In genomic region chr10:125964709-125965108, GRCm38 (mm10) we compare ENCODE assay signal across 23 mouse cellular contexts. TPM values are rescaled to one million over a fixed set of nuclear protein-coding genes. Genes with fewer than 3 reads are reported as not detected.
DNase-seq lines count a peak whose midpoint lies in the region; ATAC-seq and TF ChIP-seq lines count a peak whose summit lies in the region.
"Had no signal": no experiment of that assay in that cellular context is flagged by ENCODE, and none has a peak within 500 bp of the region (broad histone marks: within the 10 kb centered on the region; RNA-seq: fewer than 3 reads in every experiment).

No protein-coding gene starts in this region.

- H3K4me1 ChIP-seq in intestine, embryonic 16.5 days (ENCODE audit: control insufficient read depth, insufficient read depth, low read length), result peaks cover 26% of the 10 kb centered on the region
- peaks cover 2% of the 10 kb centered on the region; the same call in 1 of the 2 replicates for H3K4me1 ChIP-seq in intestine, embryonic 15.5 days (replicated peaks)
- H3K4me1 ChIP-seq in liver, adult 2 months (ENCODE audit: control insufficient read depth, insufficient read depth, low read length), result peaks cover 14% of the 10 kb centered on the region; the same call in 1 of the 2 replicates
- H3K4me1 ChIP-seq in liver, embryonic 12.5 days, result peaks cover 12% of the 10 kb centered on the region; the same call in 1 of the 2 replicates
- peaks cover 8% of the 10 kb centered on the region for H3K4me1 ChIP-seq in limb, embryonic 14.5 days (ENCODE audit: control insufficient read depth, insufficient read depth, low read length)

- no peak overlapping the region for H3K9ac ChIP-seq in intestine, embryonic 16.5 days (ENCODE audit: low read depth, low read length)
- no peak overlapping the region for H3K9ac ChIP-seq in intestine, embryonic 15.5 days
- no peak overlapping the region for H3K9ac ChIP-seq in liver, adult 2 months (ENCODE audit: low read depth, low read length)
- H3K9ac ChIP-seq in liver, embryonic 12.5 days, result no peak overlapping the region
- H3K9ac ChIP-seq in limb, embryonic 14.5 days (ENCODE audit: low read depth, low read length, severe bottlenecking), result no peak overlapping the region
- H3K9ac ChIP-seq: forebrain, embryonic 13.5 days had no signal

- no peak overlapping the region for H3K4me2 ChIP-seq in intestine, embryonic 16.5 days (ENCODE audit: low read depth, low read length)
- H3K4me2 ChIP-seq in intestine, embryonic 15.5 days (replicated peaks), result no peak overlapping the region
- no peak overlapping the region for H3K4me2 ChIP-seq in liver, embryonic 12.5 days
- H3K4me2 ChIP-seq in limb, embryonic 14.5 days (replicated peaks; ENCODE audit: low read depth, low read length, severe bottlenecking), result no peak overlapping the region

- ATAC-seq in intestine, embryonic 16.5 days, result peak; percentile 23
- ATAC-seq in intestine, embryonic 15.5 days, result no peak; the same call in 1 of the 2 replicates
- no peak for ATAC-seq in liver, embryonic 12.5 days
- no peak for ATAC-seq in limb, embryonic 14.5 days (ENCODE audit: low FRiP score, low read depth)
- ATAC-seq: hindbrain, embryonic 16.5 days; Patski had no signal

- TF ChIP-seq POLR2A in liver, adult 2 months (IDR thresholded peaks at IDR 0.05; ENCODE audit: extremely low read depth, insufficient read depth, low read length), result no peak
- no peak for TF ChIP-seq POLR2A in limb, embryonic 14.5 days (IDR thresholded peaks at IDR 0.05; ENCODE audit: borderline replicate concordance, extremely low read depth, insufficient read depth, insufficient read length)

- H3K79me2 ChIP-seq in liver, adult 2 months (ENCODE audit: control insufficient read depth, insufficient read depth, low read length), result peaks cover 12% of the 10 kb centered on the region; the same call in 1 of the 2 replicates

- no peak for TF ChIP-seq CTCF in liver, adult 2 months (IDR thresholded peaks at IDR 0.05; ENCODE audit: low read depth, low read length)

- no peak overlapping the region for H3K27ac ChIP-seq in intestine, embryonic 16.5 days (ENCODE audit: low read length)
- no peak overlapping the region for H3K27ac ChIP-seq in intestine, embryonic 15.5 days
- no peak overlapping the region for H3K27ac ChIP-seq in liver, adult 2 months (replicated peaks; ENCODE audit: insufficient read depth, low read depth, low read length)
- H3K27ac ChIP-seq in liver, embryonic 12.5 days, result no peak overlapping the region
- H3K27ac ChIP-seq in limb, embryonic 14.5 days (replicated peaks; ENCODE audit: low read depth, low read length), result 0 out of 2 replicates have a peak overlapping the region, but pooled peaks have one; percentile 99
- H3K27ac ChIP-seq: forebrain, embryonic 13.5 days; kidney, postnatal 0 days; neural tube, embryonic 13.5 days had no signal

- H3K4me3 ChIP-seq in intestine, embryonic 16.5 days (ENCODE audit: low read length), result no peak overlapping the region
- no peak overlapping the region for H3K4me3 ChIP-seq in intestine, embryonic 15.5 days (replicated peaks)
- H3K4me3 ChIP-seq in liver, adult 2 months (ENCODE audit: insufficient read depth, low read depth, low read length), result no peak overlapping the region
- H3K4me3 ChIP-seq in liver, embryonic 12.5 days, result no peak overlapping the region
- no peak overlapping the region for H3K4me3 ChIP-seq in limb, embryonic 14.5 days (replicated peaks; ENCODE audit: low read length)
- H3K4me3 ChIP-seq: forebrain, embryonic 13.5 days had no signal

- no peaks in the 10 kb centered on the region for H3K27me3 ChIP-seq in intestine, embryonic 16.5 days (replicated peaks; ENCODE audit: control insufficient read depth, insufficient read depth, low read length)
- H3K27me3 ChIP-seq in intestine, embryonic 15.5 days (replicated peaks), result no peaks in the 10 kb centered on the region
- H3K27me3 ChIP-seq in liver, adult 2 months (ENCODE audit: control insufficient read depth, insufficient read depth, low read length), result no peaks in the 10 kb centered on the region
- H3K27me3 ChIP-seq in liver, embryonic 12.5 days (replicated peaks), result peaks cover 47% of the 10 kb centered on the region
- no peaks in the 10 kb centered on the region for H3K27me3 ChIP-seq in limb, embryonic 14.5 days (ENCODE audit: control insufficient read depth, insufficient read depth, low read length)
- H3K27me3 ChIP-seq: embryonic facial prominence, embryonic 12.5 days; limb, embryonic 12.5 days; neural tube, embryonic 13.5 days; Patski had no signal

- peak; percentile 94 for DNase-seq in liver, adult 2 months (ENCODE audit: extremely low read depth, low read depth, low spot score)
- DNase-seq in limb, embryonic 14.5 days (ENCODE audit: low spot score), result no peak
- no peak for DNase-seq in natural killer cell, adult 2 months (ENCODE audit: low spot score in 2 of 2)
- DNase-seq in cerebellum, adult 18-20 months, result no peak
- DNase-seq: adrenal gland, postnatal 25 days; cerebellum, adult 11-12 months; cerebellum, postnatal 14 days; gastrocnemius, postnatal 10 days; heart, postnatal 14 days; layer of hippocampus, adult 9-11 months; lung, postnatal 36 days; right cerebral cortex, postnatal 4 days had no signal

- WGBS in intestine, embryonic 16.5 days, result 66% methylated on average over 3 of the region's 3 CpGs
- 63% methylated on average over 3 of the region's 3 CpGs for WGBS in intestine, embryonic 15.5 days
- WGBS in liver, adult 2 months, result 29% methylated on average over 3 of the region's 3 CpGs
- 69% methylated on average over 3 of the region's 3 CpGs for WGBS in liver, embryonic 12.5 days (ENCODE audit: insufficient replicate concordance)
- 74% methylated on average over 3 of the region's 3 CpGs for WGBS in limb, embryonic 14.5 days

- H3K9me3 ChIP-seq in intestine, embryonic 16.5 days (ENCODE audit: control insufficient read depth, low read length), result no peaks in the 10 kb centered on the region
- H3K9me3 ChIP-seq in intestine, embryonic 15.5 days, result no peaks in the 10 kb centered on the region
- H3K9me3 ChIP-seq in liver, embryonic 12.5 days (replicated peaks), result no peaks in the 10 kb centered on the region
- H3K9me3 ChIP-seq in limb, embryonic 14.5 days (ENCODE audit: control insufficient read depth, low read length), result no peaks in the 10 kb centered on the region
- H3K9me3 ChIP-seq: embryonic facial prominence, embryonic 12.5 days; forebrain, embryonic 13.5 days; limb, embryonic 12.5 days; neural tube, embryonic 13.5 days had no signal

- H3K36me3 ChIP-seq in intestine, embryonic 16.5 days (ENCODE audit: control insufficient read depth, insufficient read depth, low read length), result no peaks in the 10 kb centered on the region
- no peaks in the 10 kb centered on the region for H3K36me3 ChIP-seq in intestine, embryonic 15.5 days
- H3K36me3 ChIP-seq in liver, adult 2 months (ENCODE audit: control insufficient read depth, insufficient read depth, low read length), result no peaks in the 10 kb centered on the region
- H3K36me3 ChIP-seq in liver, embryonic 12.5 days, result no peaks in the 10 kb centered on the region
- no peaks in the 10 kb centered on the region for H3K36me3 ChIP-seq in limb, embryonic 14.5 days (ENCODE audit: control insufficient read depth, insufficient read depth, low read length)
- H3K36me3 ChIP-seq: embryonic facial prominence, embryonic 12.5 days; limb, embryonic 12.5 days; neural tube, embryonic 13.5 days had no signal

RNA-seq across cellular contexts. Expression of gene Lrig3, which starts 1.3 kb away (rescaled TPM):
- polyA plus RNA-seq in intestine, embryonic 16.5 days (2015; fragmentation: Nextera tagmentation; extraction: Ambion mirVana), result 9.2 and 10.2 TPM in 2 replicates
- polyA plus RNA-seq in intestine, embryonic 15.5 days (2015; fragmentation: Nextera tagmentation; extraction: Ambion mirVana), result 13.7 and 14.8 TPM in 2 replicates
- 8.9 and 10.7 TPM in 2 replicates for total RNA-seq in liver, adult 2 months (2014; rRNA removed)
- 3.7 and 4.2 TPM in 2 replicates for polyA plus RNA-seq in liver, adult 2 months (2012; rRNA removed)
- 1.8 and 1.9 TPM in 2 replicates for polyA plus RNA-seq in liver, embryonic 12.5 days (2016; fragmentation: Nextera tagmentation; extraction: Ambion mirVana)
- polyA plus RNA-seq in limb, embryonic 14.5 days (2012; rRNA removed), result 84.9 and 106 TPM in 2 replicates
- polyA plus RNA-seq in limb, embryonic 14.5 days (2014; fragmentation: Nextera tagmentation; extraction: Ambion mirVana), result 47.0 and 61.6 TPM in 2 replicates
- total RNA-seq: MEL had no signal
